In genomic region chr1:37997867-37998266, GRCm38 (mm10) we compare ENCODE assay signal across 8 mouse cellular contexts. TPM values are rescaled to one million over a fixed set of nuclear protein-coding genes. Genes with fewer than 3 reads are reported as not detected.
A peak's percentile ranks its signal among the peaks of the same experiment; 100 is the strongest.
DNase-seq lines count a peak whose midpoint lies in the region; ATAC-seq and TF ChIP-seq lines count a peak whose summit lies in the region.

TSS of gene Txndc9 (minus strand) at chr1:37997893.
TSS of gene Eif5b (plus strand) at chr1:37998010.

- ATAC-seq in embryonic facial prominence, embryonic 13.5 days (ENCODE audit: insufficient number of reproducible peaks, insufficient read depth, low FRiP score, low TSS enrichment, low read depth), result peak; percentile 94
- peak; percentile 92 for ATAC-seq in limb, embryonic 13.5 days (ENCODE audit: low FRiP score, low read depth)
- ATAC-seq in midbrain, embryonic 16.5 days, result peak; percentile 95

- intact Hi-C loops in heart, adult 2 months (cut with DNase I), result loop anchor here (2.0 to 10.0 kb wide), 4 partner anchors 105 to 1753 kb away; partner anchors contain the start of genes Rev1 and Uggt1

- H3K9ac ChIP-seq in embryonic facial prominence, embryonic 13.5 days, result peak within 1 kb of the TSS; percentile 93
- peak within 1 kb of the TSS; percentile 98 for H3K9ac ChIP-seq in heart, adult 2 months (ENCODE audit: low read depth, low read length)
- peak within 1 kb of the TSS; percentile 95 for H3K9ac ChIP-seq in limb, embryonic 13.5 days
- H3K9ac ChIP-seq in midbrain, embryonic 16.5 days (ENCODE audit: low read depth, low read length), result peak within 1 kb of the TSS; percentile 89

- peak within 1 kb of the TSS; percentile 93 for H3K27ac ChIP-seq in embryonic facial prominence, embryonic 13.5 days
- H3K27ac ChIP-seq in heart, adult 2 months, result peak within 1 kb of the TSS; percentile 99
- H3K27ac ChIP-seq in limb, embryonic 13.5 days, result peak within 1 kb of the TSS; percentile 88
- H3K27ac ChIP-seq in midbrain, embryonic 16.5 days (ENCODE audit: low read length), result peak within 1 kb of the TSS; percentile 91

- H3K9me3 ChIP-seq in embryonic facial prominence, embryonic 13.5 days, result no peaks in the 10 kb centered on the region
- no peaks in the 10 kb centered on the region for H3K9me3 ChIP-seq in limb, embryonic 13.5 days
- H3K9me3 ChIP-seq in midbrain, embryonic 16.5 days (replicated peaks; ENCODE audit: control insufficient read depth, low read length, poor library complexity, severe bottlenecking), result no peaks in the 10 kb centered on the region

- WGBS in embryonic facial prominence, embryonic 13.5 days, result under 1% methylated on average over 50 of the region's 50 CpGs
- WGBS in heart, adult 2 months, result under 1% methylated on average over 50 of the region's 50 CpGs
- WGBS in limb, embryonic 13.5 days, result under 1% methylated on average over 50 of the region's 50 CpGs
- under 1% methylated on average over 50 of the region's 50 CpGs for WGBS in midbrain, embryonic 16.5 days

- TF ChIP-seq POLR2A in heart, adult 2 months (IDR thresholded peaks at IDR 0.05; ENCODE audit: insufficient read depth, low read depth, low read length), result peak; percentile 64; the same call in 1 of the 2 replicates

- peak within 1 kb of the TSS; percentile 84 for H3K4me2 ChIP-seq in embryonic facial prominence, embryonic 13.5 days
- peak within 1 kb of the TSS; percentile 92 for H3K4me2 ChIP-seq in limb, embryonic 13.5 days (replicated peaks)
- peak within 1 kb of the TSS; percentile 75 for H3K4me2 ChIP-seq in midbrain, embryonic 16.5 days (ENCODE audit: low read length)

- H3K4me3 ChIP-seq in embryonic facial prominence, embryonic 13.5 days, result peak within 1 kb of the TSS; percentile 94
- H3K4me3 ChIP-seq in heart, adult 2 months, result peak within 1 kb of the TSS; percentile 77
- peak within 1 kb of the TSS; percentile 96 for H3K4me3 ChIP-seq in limb, embryonic 13.5 days
- peak within 1 kb of the TSS; percentile 98 for H3K4me3 ChIP-seq in midbrain, embryonic 16.5 days (ENCODE audit: low read depth, low read length)

- no peak for TF ChIP-seq EP300 in heart, adult 2 months (IDR thresholded peaks at IDR 0.05; ENCODE audit: insufficient read depth, low read depth, low read length)

- peak; percentile 97 for DNase-seq in 3134 (ENCODE audit: extremely low read depth, insufficient read length, low spot score)
- peak; percentile 98 for DNase-seq in adrenal gland, postnatal 36 days
- peak; percentile 95 to 97 for DNase-seq in heart, adult 2 months
- DNase-seq in kidney, adult 8-10 months, result peak; percentile 94 to 95
- DNase-seq in spleen, postnatal 10 days (ENCODE audit: low spot score in 2 of 2), result peak; percentile 88 to 95

- peaks cover 6% of the 10 kb centered on the region for H3K79me2 ChIP-seq in heart, adult 2 months (replicated peaks; ENCODE audit: control insufficient read depth, insufficient read depth, low read length)

- peaks cover 18% of the 10 kb centered on the region for H3K4me1 ChIP-seq in embryonic facial prominence, embryonic 13.5 days
- peaks cover 3% of the 10 kb centered on the region for H3K4me1 ChIP-seq in heart, adult 2 months (ENCODE audit: control insufficient read depth, insufficient read depth, low read length)
- peaks cover 18% of the 10 kb centered on the region for H3K4me1 ChIP-seq in limb, embryonic 13.5 days
- H3K4me1 ChIP-seq in midbrain, embryonic 16.5 days (ENCODE audit: control insufficient read depth, insufficient read depth, low read length), result peaks cover 20% of the 10 kb centered on the region

- H3K36me3 ChIP-seq in embryonic facial prominence, embryonic 13.5 days, result peaks cover 25% of the 10 kb centered on the region
- peaks cover 9% of the 10 kb centered on the region for H3K36me3 ChIP-seq in heart, adult 2 months (ENCODE audit: control insufficient read depth, insufficient read depth, low read length)
- peaks cover 28% of the 10 kb centered on the region for H3K36me3 ChIP-seq in limb, embryonic 13.5 days
- H3K36me3 ChIP-seq in midbrain, embryonic 16.5 days (ENCODE audit: control insufficient read depth, insufficient read depth, low read length), result peaks cover 9% of the 10 kb centered on the region; the same call in 1 of the 2 replicates

- H3K27me3 ChIP-seq in embryonic facial prominence, embryonic 13.5 days, result no peaks in the 10 kb centered on the region
- no peaks in the 10 kb centered on the region for H3K27me3 ChIP-seq in heart, adult 2 months (ENCODE audit: control insufficient read depth, insufficient read depth, low read length)
- no peaks in the 10 kb centered on the region for H3K27me3 ChIP-seq in limb, embryonic 13.5 days
- no peaks in the 10 kb centered on the region for H3K27me3 ChIP-seq in midbrain, embryonic 16.5 days (ENCODE audit: control insufficient read depth, insufficient read depth, low read depth, low read length)

- peak; percentile 85 for TF ChIP-seq CTCF in heart, adult 2 months (IDR thresholded peaks at IDR 0.05)

RNA-seq across cellular contexts. Expression of gene Txndc9, which starts in this region (rescaled TPM):
- total RNA-seq in adrenal gland, postnatal 36 days (2021), result 10 to 100 TPM; 78.2 to 83.3 TPM
- polyA plus RNA-seq in embryonic facial prominence, embryonic 13.5 days (2015; fragmentation: Nextera tagmentation; extraction: Ambion mirVana), result 140 and 155 TPM in 2 replicates
- total RNA-seq in heart, adult 2 months (2021), result 10 to 100 TPM; 52.6 to 53.7 TPM
- polyA plus RNA-seq in heart, adult 2 months (2012; rRNA removed), result 7.7 and 16.7 TPM in 2 replicates
- polyA plus RNA-seq in limb, embryonic 13.5 days (2015; fragmentation: Nextera tagmentation; extraction: Ambion mirVana), result 139 and 153 TPM in 2 replicates
- polyA plus RNA-seq in midbrain, embryonic 16.5 days (2015; fragmentation: Nextera tagmentation; extraction: Ambion mirVana), result 130 and 146 TPM in 2 replicates

RNA-seq across cellular contexts. Expression of gene Eif5b, which starts in this region (rescaled TPM):
- total RNA-seq in adrenal gland, postnatal 36 days (2021), result 10 to 100 TPM; 41.6 to 46.9 TPM
- polyA plus RNA-seq in embryonic facial prominence, embryonic 13.5 days (2015; fragmentation: Nextera tagmentation; extraction: Ambion mirVana), result 35.9 and 36.9 TPM in 2 replicates
- total RNA-seq in heart, adult 2 months (2021), result 10 to 100 TPM; 47.6 to 54.0 TPM
- 8.6 and 20.0 TPM in 2 replicates for polyA plus RNA-seq in heart, adult 2 months (2012; rRNA removed)
- polyA plus RNA-seq in limb, embryonic 13.5 days (2015; fragmentation: Nextera tagmentation; extraction: Ambion mirVana), result 33.8 TPM in 2 replicates
- polyA plus RNA-seq in midbrain, embryonic 16.5 days (2015; fragmentation: Nextera tagmentation; extraction: Ambion mirVana), result 19.6 and 21.2 TPM in 2 replicates

Comparison
In these comparisons a context has a peak if more than half of its experiments do, and no peak if none do; other contexts are left out.
1. Peak in every context shown above with its lines: DNase-seq, ATAC-seq, H3K4me3 ChIP-seq and H3K27ac ChIP-seq.